Mouse (Mus musculus) activated CD4-positive, CD25-positive, alpha-beta regulatory T cell, adult 9 weeks (primary cell): ENCODE data around the gene Musk. TPM values are rescaled to one million over a fixed set of nuclear protein-coding genes. Genes with fewer than 3 reads are reported as not detected.

Experiments used
- polyA plus RNA-seq: library from polyadenylated mRNA; unstranded; fragments of 100-300 nt; shearing (Covaris generic); gene quantifications from one replicate; pipeline ENCODE4 v1.2.1, GENCODE M21; 2017

The Musk gene
- not detected for polyA plus RNA-seq

DNA sequence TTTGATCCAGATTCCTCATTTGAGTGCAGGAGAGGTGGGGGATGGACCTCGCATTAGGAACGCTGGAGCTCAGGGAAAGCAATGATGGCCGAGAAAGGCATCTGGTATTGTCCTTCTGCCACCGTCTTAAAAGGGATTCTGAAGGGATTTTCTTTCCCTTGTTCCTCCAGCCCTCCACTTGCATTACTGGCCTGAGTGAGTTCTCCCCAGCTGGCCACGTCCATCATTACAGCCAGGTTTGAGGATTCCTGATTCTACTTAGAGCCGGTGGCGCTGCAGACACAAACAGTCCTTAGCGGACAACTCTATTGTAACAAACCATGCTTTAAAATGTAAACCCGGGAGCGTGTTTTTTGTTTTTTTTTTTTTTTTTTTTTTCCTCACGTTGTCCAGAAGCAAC is at the start of gene Musk:
Musk (plus strand) TSS at position 274 of the 400 bp plus-strand sequence.

Other genes starting within 250 kb of the Musk start
- not detected for gene Svep1, start 79.1 kb upstream of the Musk start, polyA plus RNA-seq